Mouse (Mus musculus) myocyte (in vitro differentiated cells): ENCODE measurements around the gene Ccdc146.

Experiments used
- MYOD1 ChIP-seq, 3 experiments: IDR thresholded peaks; one replicate each; pipeline ENCODE4 v1.6.1; 2011; ENCODE audit warnings: control low read depth in 2 of 3, low read depth in 2 of 3, mild to moderate bottlenecking in 2 of 3, moderate library complexity in 1 of 3; ENCODE audit not compliant: insufficient read length in 2 of 3, control insufficient read depth in 1 of 3
- MYOG ChIP-seq, 3 experiments: IDR thresholded peaks; one replicate each; pipeline ENCODE4 v1.6.1; 2011; ENCODE audit warnings: control low read depth in 2 of 3, low read depth in 2 of 3, mild to moderate bottlenecking in 2 of 3; ENCODE audit not compliant: insufficient read length in 2 of 3, control insufficient read depth in 1 of 3, insufficient read depth in 1 of 3
- POLR2A ChIP-seq: IDR thresholded peaks from one replicate; pipeline ENCODE4 v1.6.1; 2011; ENCODE audit warnings: low read depth, mild to moderate bottlenecking, control low read depth, moderate library complexity; ENCODE audit not compliant: insufficient read length
- SRF ChIP-seq: IDR thresholded peaks from one replicate; pipeline ENCODE4 v1.6.1; 2011; ENCODE audit warnings: low read depth; ENCODE audit not compliant: control insufficient read depth, insufficient read length

DNA sequence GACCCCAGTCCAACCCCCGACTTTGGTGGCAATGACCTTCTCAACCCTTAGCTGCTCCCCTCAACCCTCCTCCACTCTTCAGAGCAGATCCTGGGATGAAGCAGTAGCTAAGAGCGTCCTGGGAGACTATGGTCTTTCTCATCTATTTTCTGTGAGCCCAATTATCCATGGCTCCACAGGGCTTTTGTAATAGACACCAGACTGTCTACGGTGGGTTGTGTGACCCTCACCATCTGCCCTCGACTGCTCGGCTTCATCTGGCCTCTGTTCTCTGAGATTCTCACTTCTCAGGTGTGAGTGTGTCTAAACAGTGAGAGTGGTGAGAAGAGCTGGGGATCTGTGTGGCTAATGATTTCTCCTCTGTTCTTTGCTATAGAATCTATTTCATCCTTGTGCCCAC, 117.3 kb downstream of the Ccdc146 start:
- TF ChIP-seq MYOG (IDR thresholded peaks at IDR 0.05; ENCODE audit: control insufficient read depth in 1 of 3, insufficient read depth in 1 of 3, insufficient read length in 2 of 3, low read depth in 2 of 3), result no peak
- TF ChIP-seq POLR2A, result no peak
- TF ChIP-seq MYOD1 (IDR thresholded peaks at IDR 0.05; ENCODE audit: control insufficient read depth in 1 of 3, insufficient read length in 2 of 3, low read depth in 2 of 3), result no peak
- no peak for TF ChIP-seq SRF
